In genomic region chr8:53663946-53664345, GRCm38 (mm10) we compare ENCODE assay signal across 9 mouse cellular contexts. TPM values are rescaled to one million over a fixed set of nuclear protein-coding genes. Genes with fewer than 3 reads are reported as not detected.
DNase-seq lines count a peak whose midpoint lies in the region; ATAC-seq and TF ChIP-seq lines count a peak whose summit lies in the region.
"Had no signal": no experiment of that assay in that cellular context is flagged by ENCODE, and none has a peak within 500 bp of the region (broad histone marks: within the 10 kb centered on the region; RNA-seq: fewer than 3 reads in every experiment).

No protein-coding gene starts in this region.

- H3K27me3 ChIP-seq in forebrain, postnatal 0 days (ENCODE audit: insufficient read depth, low read length), result no peaks in the 10 kb centered on the region
- H3K27me3 ChIP-seq in forebrain, embryonic 15.5 days, result no peaks in the 10 kb centered on the region
- H3K27me3 ChIP-seq in stomach, postnatal 0 days (ENCODE audit: control insufficient read depth, insufficient read depth, low read length), result no peaks in the 10 kb centered on the region
- H3K27me3 ChIP-seq: liver, embryonic 15.5 days had no signal

- H3K27ac ChIP-seq in forebrain, postnatal 0 days (ENCODE audit: low read depth, low read length), result no peak overlapping the region
- no peak overlapping the region for H3K27ac ChIP-seq in forebrain, embryonic 15.5 days (replicated peaks)
- H3K27ac ChIP-seq in bone marrow, adult 2 months (ENCODE audit: control insufficient read depth, insufficient read depth, low read depth, low read length, poor library complexity), result no peak overlapping the region
- H3K27ac ChIP-seq in stomach, postnatal 0 days (replicated peaks), result no peak overlapping the region
- H3K27ac ChIP-seq: liver, embryonic 15.5 days had no signal

- peak; percentile 60 for TF ChIP-seq CTCF in forebrain, postnatal 0 days (IDR thresholded peaks at IDR 0.05; ENCODE audit: low read depth)
- TF ChIP-seq CTCF in bone marrow, adult 2 months (IDR thresholded peaks at IDR 0.05; ENCODE audit: control insufficient read depth, insufficient read depth, low read length), result peak; percentile 61
- TF ChIP-seq CTCF in stomach, postnatal 0 days (IDR thresholded peaks at IDR 0.05; ENCODE audit: low read depth), result peak; percentile 74

- no peak for ATAC-seq in forebrain, postnatal 0 days
- ATAC-seq in forebrain, embryonic 15.5 days (replicated peaks), result no peak
- peak; percentile 83 for ATAC-seq in frontal cortex, adult (ENCODE audit: low TSS enrichment)
- ATAC-seq in megakaryocyte progenitor cell, adult 5-6 weeks (replicated peaks; ENCODE audit: poor library complexity), result peak; percentile 86
- ATAC-seq in stomach, postnatal 0 days (ENCODE audit: low FRiP score, low TSS enrichment), result no peak

- no peak for TF ChIP-seq POLR2A in bone marrow, adult 2 months (IDR thresholded peaks at IDR 0.05; ENCODE audit: borderline replicate concordance, control insufficient read depth, low read depth, low read length)

- H3K4me1 ChIP-seq in forebrain, postnatal 0 days (ENCODE audit: insufficient read depth), result no peaks in the 10 kb centered on the region
- no peaks in the 10 kb centered on the region for H3K4me1 ChIP-seq in forebrain, embryonic 15.5 days
- no peaks in the 10 kb centered on the region for H3K4me1 ChIP-seq in bone marrow, adult 2 months (ENCODE audit: control insufficient read depth, insufficient read depth, low read length)
- no peaks in the 10 kb centered on the region for H3K4me1 ChIP-seq in stomach, postnatal 0 days (replicated peaks; ENCODE audit: control insufficient read depth, insufficient read depth)
- H3K4me1 ChIP-seq: liver, embryonic 15.5 days had no signal

- no peak for TF ChIP-seq EP300 in stomach, postnatal 0 days (optimal IDR thresholded peaks at IDR 0.05)

- DNase-seq in forebrain, postnatal 0 days, result peak; percentile 56
- peak; percentile 39 for DNase-seq in CD4-positive helper T cell, adult 2 months (ENCODE audit: low read depth, low spot score)
- peak; percentile 74 to 75 for DNase-seq in layer of hippocampus, postnatal 10 days (ENCODE audit: low spot score in 2 of 2)
- DNase-seq in stomach, postnatal 0 days (ENCODE audit: low spot score), result peak; percentile 73

- H3K4me3 ChIP-seq in forebrain, postnatal 0 days (ENCODE audit: low read depth, low read length), result no peak overlapping the region
- H3K4me3 ChIP-seq in forebrain, embryonic 15.5 days, result no peak overlapping the region
- no peak overlapping the region for H3K4me3 ChIP-seq in bone marrow, adult 2 months (replicated peaks; ENCODE audit: control insufficient read depth, low read depth, low read length)
- no peak overlapping the region for H3K4me3 ChIP-seq in stomach, postnatal 0 days (ENCODE audit: low read depth, low read length)
- H3K4me3 ChIP-seq: liver, embryonic 15.5 days had no signal

- no peaks in the 10 kb centered on the region for H3K9me3 ChIP-seq in forebrain, postnatal 0 days (ENCODE audit: low read length)
- no peaks in the 10 kb centered on the region for H3K9me3 ChIP-seq in forebrain, embryonic 15.5 days
- H3K9me3 ChIP-seq in stomach, postnatal 0 days (ENCODE audit: control insufficient read depth, low read length), result no peaks in the 10 kb centered on the region
- H3K9me3 ChIP-seq: liver, embryonic 15.5 days had no signal

- WGBS in forebrain, postnatal 0 days, result 37% methylated on average over 4 of the region's 4 CpGs
- WGBS in forebrain, embryonic 15.5 days, result 40% methylated on average over 4 of the region's 4 CpGs
- 24% methylated on average over 4 of the region's 4 CpGs for WGBS in bone marrow, adult 2 months
- 37% methylated on average over 4 of the region's 4 CpGs for WGBS in stomach, postnatal 0 days

- no peak overlapping the region for H3K4me2 ChIP-seq in forebrain, postnatal 0 days (ENCODE audit: low read depth)
- H3K4me2 ChIP-seq in forebrain, embryonic 15.5 days (replicated peaks), result no peak overlapping the region
- H3K4me2 ChIP-seq in stomach, postnatal 0 days (replicated peaks; ENCODE audit: low read depth), result no peak overlapping the region
- H3K4me2 ChIP-seq: liver, embryonic 15.5 days had no signal

- no peak overlapping the region for H3K9ac ChIP-seq in forebrain, postnatal 0 days
- no peak overlapping the region for H3K9ac ChIP-seq in forebrain, embryonic 15.5 days (replicated peaks)
- H3K9ac ChIP-seq in stomach, postnatal 0 days (ENCODE audit: low read length), result no peak overlapping the region
- H3K9ac ChIP-seq: liver, embryonic 15.5 days had no signal

- H3K36me3 ChIP-seq in forebrain, postnatal 0 days (ENCODE audit: insufficient read depth), result no peaks in the 10 kb centered on the region
- no peaks in the 10 kb centered on the region for H3K36me3 ChIP-seq in forebrain, embryonic 15.5 days
- no peaks in the 10 kb centered on the region for H3K36me3 ChIP-seq in stomach, postnatal 0 days (ENCODE audit: control insufficient read depth, insufficient read depth, low read length)
- H3K36me3 ChIP-seq: liver, embryonic 15.5 days had no signal

RNA-seq across cellular contexts. Expression of gene Neil3, which starts 25.1 kb away (rescaled TPM):
- 1.8 and 2.4 TPM in 2 replicates for total RNA-seq in forebrain, postnatal 0 days (2014; rRNA removed)
- polyA plus RNA-seq in forebrain, postnatal 0 days (2015; fragmentation: Nextera tagmentation; extraction: Ambion mirVana), result 3.3 and 4.5 TPM in 2 replicates
- 16.0 and 17.0 TPM in 2 replicates for polyA plus RNA-seq in forebrain, embryonic 15.5 days (2015; fragmentation: Nextera tagmentation; extraction: Ambion mirVana)
- polyA plus RNA-seq in bone marrow, adult 2 months (2011; ENCODE audit: insufficient read depth, insufficient read length, low replicate concordance, missing spikeins), result 61.0 and 68.7 TPM in 2 replicates
- 1 to 10 TPM; 2.5 to 2.9 TPM for total RNA-seq in layer of hippocampus, postnatal 10 days (2021)
- 59.2 and 64.6 TPM in 2 replicates for total RNA-seq in megakaryocyte progenitor cell, adult 5-6 weeks (2015)
- 32.1 and 43.1 TPM in 2 replicates for total RNA-seq in megakaryocyte progenitor cell, adult 5-6 weeks (2017)
- polyA plus RNA-seq in stomach, postnatal 0 days (2015; fragmentation: Nextera tagmentation; extraction: Ambion mirVana), result 7.1 and 8.0 TPM in 2 replicates

Comparison
In these comparisons a context has a peak if more than half of its experiments do, and no peak if none do; other contexts are left out.
1. ATAC-seq: peak in frontal cortex, adult (single experiment) and megakaryocyte progenitor cell, adult 5-6 weeks (single experiment); none in forebrain, postnatal 0 days (single experiment), forebrain, embryonic 15.5 days (single experiment) and stomach, postnatal 0 days (single experiment).
2. Peak in every context shown above with its lines, with median percentiles within 50 percentile points of each other: DNase-seq and CTCF ChIP-seq.